Mouse (Mus musculus): ENCODE data around the gene Hk3.

- TF ChIP-seq E2F4 (IDR thresholded peaks at IDR 0.05; ENCODE audit: insufficient read depth): no peak
- no peak for TF ChIP-seq POLR2A (IDR thresholded peaks at IDR 0.05; ENCODE audit: insufficient read length, low read depth)
- peak in 1 of 3 experiments; percentile 27 for TF ChIP-seq MYOD1 (IDR thresholded peaks at IDR 0.05; ENCODE audit: control insufficient read depth in 1 of 3, insufficient read length in 2 of 3, low read depth in 2 of 3)
- TF ChIP-seq USF1 (IDR thresholded peaks at IDR 0.05; ENCODE audit: low read depth): no peak
- no peak for TF ChIP-seq TCF12 (IDR thresholded peaks at IDR 0.05; ENCODE audit: insufficient read depth, poor library complexity, severe bottlenecking)
- no peak for TF ChIP-seq CEBPB (IDR thresholded peaks at IDR 0.05; ENCODE audit: insufficient read depth, poor library complexity, severe bottlenecking)
- TF ChIP-seq POLR2AphosphoS2 (IDR thresholded peaks at IDR 0.05; ENCODE audit: insufficient read length, low read depth): no peak
These were observed 50.5 kb downstream of the Hk3 start for GRCm38 (mm10) chr13:54970521-54971247.
